Mouse (Mus musculus) skeletal muscle tissue, adult 2 months (tissue): ENCODE data around the gene Tfap2a.
A peak's percentile ranks its signal among the peaks of the same experiment; 100 is the strongest.

Source experiments
- DNase-seq: peaks from one replicate; pipeline ENCODE4 v3.0.0-alpha.2; 2012; ENCODE audit warnings: low read depth, low spot score

Tfap2a gene

GRCm38 (mm10) chr13:40734316-40734965 lies 3.7 kb downstream of the Tfap2a start:
- no peak for DNase-seq

GRCm38 (mm10) chr13:40733542-40734151 lies 4.5 kb downstream of the Tfap2a start:
- DNase-seq = no peak

GRCm38 (mm10) chr13:40732816-40733541 lies 5.2 kb downstream of the Tfap2a start:
- no peak for DNase-seq

GRCm38 (mm10) chr13:40732085-40732484 lies 6.1 kb downstream of the Tfap2a start:
- no peak for DNase-seq

GRCm38 (mm10) chr13:40731179-40731841 lies 6.9 kb downstream of the Tfap2a start:
- no peak for DNase-seq

GRCm38 (mm10) chr13:40730651-40731178 lies 7.5 kb downstream of the Tfap2a start:
- DNase-seq = no peak

GRCm38 (mm10) chr13:40729592-40730431 lies 8.4 kb downstream of the Tfap2a start:
- no peak for DNase-seq

- DNase-seq = no peak
Observed at GRCm38 (mm10) chr13:40729037-40729436, 9.1 kb downstream of the Tfap2a start.

GRCm38 (mm10) chr13:40728626-40728990 lies 9.6 kb downstream of the Tfap2a start:
- no peak for DNase-seq

GRCm38 (mm10) chr13:40727731-40728625 lies 10.2 kb downstream of the Tfap2a start:
- no peak for DNase-seq

GRCm38 (mm10) chr13:40725924-40726323 lies 12.3 kb downstream of the Tfap2a start:
- DNase-seq = no peak

- no peak for DNase-seq
Observed at GRCm38 (mm10) chr13:40723598-40723920, 14.6 kb downstream of the Tfap2a start.

- DNase-seq = peak; percentile 92
Observed at GRCm38 (mm10) chr13:40722741-40723597, 15.2 kb downstream of the Tfap2a start.

- DNase-seq = no peak
Observed at GRCm38 (mm10) chr13:40719741-40720082, 18.5 kb downstream of the Tfap2a start.

GRCm38 (mm10) chr13:40719066-40719740 lies 19.0 kb downstream of the Tfap2a start:
- DNase-seq = no peak

- DNase-seq = no peak
Observed at GRCm38 (mm10) chr13:40716771-40717716, 21.1 kb downstream of the Tfap2a start.

GRCm38 (mm10) chr13:40714531-40714930 lies 23.6 kb downstream of the Tfap2a start:
- no peak for DNase-seq

- no peak for DNase-seq
Observed at GRCm38 (mm10) chr13:40713681-40714080, 24.5 kb downstream of the Tfap2a start.
